Mouse (Mus musculus) forebrain, embryonic 14.5 days (tissue): Measurements from ENCODE around the gene Palld. TPM values are rescaled to one million over a fixed set of nuclear protein-coding genes. Genes with fewer than 3 reads are reported as not detected.

ENCODE experiments used
- ATAC-seq: fragments of 200-750 bp; cut with Nextera tagmentation; 2 replicates; pipeline ENCODE4 v1.8.0; 2017; ENCODE audit warnings: mild to moderate bottlenecking, moderate library complexity
- DNase-seq: peaks from one replicate; pipeline ENCODE4 v3.0.0-alpha.2; 2015; ENCODE audit warnings: low spot score
- H3K27ac ChIP-seq: fragments of 300-500 bp; sonication (generic); 2 replicates; pipeline ENCODE4 v1.5.1; 2014; ENCODE audit warnings: low read depth, mild to moderate bottlenecking, control low read depth, low read length, moderate library complexity
- H3K27me3 ChIP-seq: fragments of 300-500 bp; sonication (generic); replicated peaks from 2 replicates; pipeline ENCODE4 v1.6.1; 2014; ENCODE audit warnings: low read length, control low read depth, mixed read lengths; ENCODE audit not compliant: control insufficient read depth, insufficient read depth
- H3K36me3 ChIP-seq: fragments of 300-500 bp; sonication (generic); 2 replicates; pipeline ENCODE4 v1.6.1; 2014; ENCODE audit warnings: low read length, control low read depth; ENCODE audit not compliant: control insufficient read depth, insufficient read depth
- H3K4me1 ChIP-seq: fragments of 300-500 bp; sonication (generic); 2 replicates; pipeline ENCODE4 v1.6.1; 2014; ENCODE audit warnings: antibody characterized with exemption, low read length, control low read depth; ENCODE audit not compliant: control insufficient read depth, insufficient read depth
- H3K4me2 ChIP-seq: fragments of 300-500 bp; sonication (generic); 2 replicates; pipeline ENCODE4 v1.6.1; 2014; ENCODE audit warnings: mild to moderate bottlenecking, control low read depth, low read length
- H3K4me3 ChIP-seq: fragments of 300-500 bp; sonication (generic); 2 replicates; pipeline ENCODE4 v1.5.1; 2014; ENCODE audit warnings: low read depth, low read length, control low read depth
- H3K9ac ChIP-seq: fragments of 300-500 bp; sonication (generic); 2 replicates; pipeline ENCODE4 v1.6.1; 2014; ENCODE audit warnings: mild to moderate bottlenecking, low read length, control low read depth, moderate library complexity
- H3K9me3 ChIP-seq: fragments of 300-500 bp; sonication (generic); replicated peaks from 2 replicates; pipeline ENCODE4 v1.6.1; 2016; ENCODE audit warnings: low read length, control low read depth, mixed read lengths; ENCODE audit not compliant: control insufficient read depth
- WGBS: fragments of 180-500 bp; shearing (Covaris S2); extraction: QIAGEN DNeasy Blood & Tissue Kit; methylation state at CpG from one replicate; pipeline ENCODE4 v1.1.7; 2014; 5-methylcytosine and 5-hydroxymethylcytosine counted together
- polyA plus RNA-seq: library from polyadenylated mRNA; unstranded; fragments of >200 nt; fragmentation: Nextera tagmentation; extraction: Ambion mirVana; gene quantifications from 2 replicates; pipeline ENCODE4 v1.2.1, GENCODE M21; 2014

Palld gene
- polyA plus RNA-seq, 1 experiment from 2014 or later: 15.9 TPM

GRCm38 (mm10) chr8:61556219-61556618 is 346.3 kb downstream of the Palld start:
- H3K9ac ChIP-seq: no peak overlapping the region
- no peak overlapping the region for H3K4me2 ChIP-seq
- ATAC-seq (no peak), DNase-seq (no peak)
- H3K9me3 ChIP-seq: no peaks in the 10 kb centered on the region
- no peaks in the 10 kb centered on the region for H3K4me1 ChIP-seq
- 74% methylated on average over 8 of the region's 8 CpGs for WGBS
- H3K27ac ChIP-seq: no peak overlapping the region
- no peaks in the 10 kb centered on the region for H3K27me3 ChIP-seq
- H3K4me3 ChIP-seq: no peak overlapping the region
- no peaks in the 10 kb centered on the region for H3K36me3 ChIP-seq

GRCm38 (mm10) chr8:61555343-61555742 is 347.1 kb downstream of the Palld start:
- DNase-seq (peak; percentile 33), ATAC-seq (peak; percentile 57; the same call in 1 of the 2 replicates)
- no peak overlapping the region for H3K4me3 ChIP-seq
- no peaks in the 10 kb centered on the region for H3K9me3 ChIP-seq
- no peak overlapping the region for H3K4me2 ChIP-seq
- 53% methylated on average over 6 of the region's 6 CpGs for WGBS
- H3K27me3 ChIP-seq: no peaks in the 10 kb centered on the region
- no peaks in the 10 kb centered on the region for H3K4me1 ChIP-seq
- no peak overlapping the region for H3K9ac ChIP-seq
- no peak overlapping the region for H3K27ac ChIP-seq
- no peaks in the 10 kb centered on the region; the same call in 1 of the 2 replicates for H3K36me3 ChIP-seq

- H3K4me2 ChIP-seq: no peak overlapping the region
- 77% methylated on average over 8 of the region's 8 CpGs for WGBS
- H3K9me3 ChIP-seq: peaks cover 10% of the 10 kb centered on the region; the same call in 1 of the 2 replicates
- ATAC-seq: no peak
- H3K9ac ChIP-seq: no peak overlapping the region
- no peak overlapping the region for H3K27ac ChIP-seq
- no peak overlapping the region for H3K4me3 ChIP-seq
- DNase-seq: no peak
- H3K36me3 ChIP-seq: peaks cover 19% of the 10 kb centered on the region
- H3K4me1 ChIP-seq: no peaks in the 10 kb centered on the region
- H3K27me3 ChIP-seq: no peaks in the 10 kb centered on the region
Measured at GRCm38 (mm10) chr8:61552755-61553402, 349.6 kb downstream of the Palld start.

- H3K9me3 ChIP-seq: peaks cover 10% of the 10 kb centered on the region; the same call in 1 of the 2 replicates
- no peak overlapping the region for H3K9ac ChIP-seq
- ATAC-seq (no peak), DNase-seq (no peak)
- no peak overlapping the region for H3K27ac ChIP-seq
- no peak overlapping the region for H3K4me3 ChIP-seq
- no peaks in the 10 kb centered on the region for H3K4me1 ChIP-seq
- peaks cover 19% of the 10 kb centered on the region for H3K36me3 ChIP-seq
- 72% methylated on average over 6 of the region's 6 CpGs for WGBS
- H3K27me3 ChIP-seq: no peaks in the 10 kb centered on the region
- no peak overlapping the region for H3K4me2 ChIP-seq
Measured at GRCm38 (mm10) chr8:61552221-61552620, 350.3 kb downstream of the Palld start.

GRCm38 (mm10) chr8:61550006-61550748 is 352.3 kb downstream of the Palld start:
- no peak overlapping the region for H3K4me2 ChIP-seq
- peaks cover 10% of the 10 kb centered on the region; the same call in 1 of the 2 replicates for H3K9me3 ChIP-seq
- peaks cover 19% of the 10 kb centered on the region for H3K36me3 ChIP-seq
- no peak overlapping the region for H3K27ac ChIP-seq
- H3K4me3 ChIP-seq: no peak overlapping the region
- no peaks in the 10 kb centered on the region for H3K27me3 ChIP-seq
- no peak overlapping the region for H3K9ac ChIP-seq
- H3K4me1 ChIP-seq: no peaks in the 10 kb centered on the region
- DNase-seq (no peak), ATAC-seq (no peak)
- 62% methylated on average over 27 of the region's 27 CpGs for WGBS

GRCm38 (mm10) chr8:61549585-61549984 is 352.9 kb downstream of the Palld start:
- H3K9ac ChIP-seq: no peak overlapping the region
- no peaks in the 10 kb centered on the region for H3K27me3 ChIP-seq
- H3K27ac ChIP-seq: no peak overlapping the region
- no peaks in the 10 kb centered on the region for H3K4me1 ChIP-seq
- no peak overlapping the region for H3K4me3 ChIP-seq
- ATAC-seq: no peak
- no peak for DNase-seq
- peaks cover 19% of the 10 kb centered on the region for H3K36me3 ChIP-seq
- 83% methylated on average over 38 of the region's 41 CpGs for WGBS
- no peak overlapping the region for H3K4me2 ChIP-seq
- H3K9me3 ChIP-seq: peaks cover 10% of the 10 kb centered on the region; the same call in 1 of the 2 replicates

GRCm38 (mm10) chr8:61539828-61540500 is 362.5 kb downstream of the Palld start:
- no peak overlapping the region for H3K4me3 ChIP-seq
- DNase-seq (peak; percentile 93), ATAC-seq (peak; percentile 80)
- H3K9ac ChIP-seq: no peak overlapping the region
- H3K36me3 ChIP-seq: peaks cover 15% of the 10 kb centered on the region; the same call in 1 of the 2 replicates
- H3K27ac ChIP-seq: no peak overlapping the region
- H3K27me3 ChIP-seq: no peaks in the 10 kb centered on the region
- 50% methylated on average over 7 of the region's 7 CpGs for WGBS
- no peaks in the 10 kb centered on the region for H3K4me1 ChIP-seq
- no peaks in the 10 kb centered on the region for H3K9me3 ChIP-seq
- no peak overlapping the region for H3K4me2 ChIP-seq

- DNase-seq (no peak), ATAC-seq (no peak)
- H3K4me1 ChIP-seq: no peaks in the 10 kb centered on the region
- no peak overlapping the region for H3K27ac ChIP-seq
- H3K9me3 ChIP-seq: no peaks in the 10 kb centered on the region
- 90% methylated on average over 5 of the region's 5 CpGs for WGBS
- no peaks in the 10 kb centered on the region for H3K27me3 ChIP-seq
- H3K36me3 ChIP-seq: peaks cover 18% of the 10 kb centered on the region; the same call in 1 of the 2 replicates
- H3K4me3 ChIP-seq: no peak overlapping the region
- H3K4me2 ChIP-seq: no peak overlapping the region
- H3K9ac ChIP-seq: no peak overlapping the region
Measured at GRCm38 (mm10) chr8:61537471-61537870, 365.0 kb downstream of the Palld start.
